Mouse (Mus musculus) left cerebral cortex, adult 8-10 months (tissue): ENCODE measurements at regions not wholly inside any gene's neighbourhood (a gene's known extent, or its start where the extent isn't known, plus 50 kb on each side); places are given as distances from the start of the nearest gene placed in this dataset.

Experiments used
- DNase-seq, 2 experiments: peaks; one replicate each; pipeline ENCODE4 v3.0.0; 2022; ENCODE audit warnings: low spot score in 2 of 2

DNA sequence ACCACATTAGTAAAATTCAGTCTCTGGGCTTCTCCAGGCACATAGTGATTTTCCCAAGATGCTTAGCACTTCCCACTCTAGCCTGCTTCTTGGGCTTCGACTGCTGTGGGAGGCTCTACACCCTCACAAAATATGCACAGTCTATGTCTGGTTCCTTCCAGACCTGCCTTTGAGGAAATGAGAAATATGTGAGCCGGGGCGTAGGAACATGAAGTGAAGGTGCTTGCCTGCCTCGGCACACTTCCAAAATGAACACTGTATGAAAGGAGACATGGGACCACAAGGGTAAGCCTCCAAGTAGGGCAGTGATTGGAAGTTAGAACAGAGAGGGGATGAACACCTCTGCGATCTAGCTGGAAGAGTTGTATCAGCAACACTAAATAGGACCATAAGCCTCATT is 54.5 kb downstream of the Gm10260 start:
- peak; percentile 29 to 86 for DNase-seq

DNA sequence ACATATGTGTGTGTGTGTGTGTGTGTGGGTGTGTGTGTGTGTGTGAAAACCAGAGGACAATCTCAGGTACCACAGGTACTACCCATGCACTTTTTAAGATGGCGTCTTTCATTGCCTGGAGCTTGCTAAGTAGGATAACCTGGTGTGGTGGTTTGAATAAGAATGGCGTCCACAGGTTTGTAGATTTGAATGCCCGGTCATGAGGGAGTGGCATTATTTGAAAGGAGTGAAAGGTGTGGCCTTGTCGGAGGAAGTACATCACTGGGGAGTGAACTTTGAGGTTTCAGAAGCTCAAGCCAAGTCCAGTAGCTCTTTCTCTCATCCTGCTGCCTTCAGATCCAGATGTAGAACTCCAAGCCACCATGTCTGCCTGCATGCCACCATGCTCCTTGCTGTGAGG is 55.9 kb downstream of the Gm10260 start:
- DNase-seq, result no peak

DNA sequence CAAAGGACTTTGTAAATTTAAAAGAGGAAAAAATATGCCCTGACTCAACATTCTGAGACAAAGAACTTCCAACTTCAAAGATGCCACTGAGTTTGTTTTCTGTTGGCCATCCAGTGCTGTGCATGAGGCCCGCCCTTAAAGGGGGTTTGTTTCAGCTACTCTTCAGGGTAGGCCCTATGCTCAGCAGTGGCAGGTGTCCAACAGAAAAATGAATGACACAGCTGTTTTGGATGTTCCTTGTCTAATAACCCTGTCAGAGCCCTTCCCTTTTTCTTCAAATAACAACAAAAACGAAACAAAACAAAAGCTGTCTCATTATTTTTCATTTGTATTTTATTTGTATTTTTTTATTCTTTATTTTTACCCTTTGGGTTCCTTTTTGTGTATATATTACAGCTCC is 61.5 kb downstream of the Gm10260 start:
- DNase-seq, result no peak

DNA sequence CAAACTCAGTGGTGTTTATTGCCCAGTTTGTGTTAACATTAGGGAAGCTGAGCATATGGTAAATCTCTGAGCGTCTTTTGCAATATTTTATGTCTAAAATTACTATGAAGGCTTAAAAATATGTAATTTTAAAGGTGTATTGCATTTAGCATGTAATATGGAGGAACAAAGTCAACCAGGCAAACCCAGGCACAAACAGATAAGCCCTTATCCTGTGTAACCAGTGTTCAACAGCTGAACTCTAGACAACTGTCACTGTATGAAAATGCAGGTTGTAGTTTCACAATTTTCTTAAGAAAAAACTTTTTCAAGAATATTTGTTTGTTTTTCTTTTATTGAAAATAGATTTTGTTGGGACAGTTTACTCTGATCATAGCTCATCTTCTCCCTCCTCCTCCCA is 62.1 kb downstream of the Gm10260 start:
- DNase-seq, result no peak

DNA sequence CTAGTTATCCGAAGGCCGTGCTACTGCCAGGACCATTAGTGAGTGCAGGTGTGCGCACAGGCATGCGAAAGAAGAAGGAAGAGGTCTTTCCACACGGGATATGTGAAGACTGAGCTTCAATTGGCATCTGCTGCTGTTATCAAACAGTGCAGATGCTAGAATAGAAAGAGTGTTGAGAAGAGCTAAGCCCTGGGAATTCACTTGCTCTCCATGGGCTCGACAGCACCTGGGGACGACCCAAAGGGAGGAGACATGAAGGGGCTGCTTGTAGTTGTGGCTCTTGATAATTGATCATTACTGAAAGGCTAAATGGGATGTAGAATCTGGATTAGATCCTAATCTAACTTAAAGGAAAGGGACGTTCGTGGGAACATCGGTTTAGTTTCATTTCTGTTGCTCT is 63.2 kb downstream of the Gm10260 start:
- DNase-seq, result no peak

DNA sequence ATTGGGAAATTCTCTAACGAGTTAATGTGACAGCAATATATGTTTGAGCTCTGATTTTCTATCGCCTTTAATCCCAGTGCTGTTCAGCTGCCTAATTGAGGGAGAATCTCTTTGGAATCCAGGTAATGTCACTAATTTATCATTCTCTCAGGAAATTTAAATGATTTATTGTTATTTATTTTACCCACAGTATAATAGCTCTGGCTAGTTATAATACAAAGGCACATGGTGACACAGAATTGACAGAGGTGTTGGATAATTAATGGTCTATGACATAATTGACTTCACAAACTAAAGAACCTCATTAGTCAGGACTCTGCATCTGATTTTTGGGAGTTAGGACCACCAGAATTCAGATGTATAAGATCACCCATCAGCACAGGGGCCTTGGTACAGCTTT is 65.4 kb downstream of the Gm10260 start:
- no peak for DNase-seq

DNA sequence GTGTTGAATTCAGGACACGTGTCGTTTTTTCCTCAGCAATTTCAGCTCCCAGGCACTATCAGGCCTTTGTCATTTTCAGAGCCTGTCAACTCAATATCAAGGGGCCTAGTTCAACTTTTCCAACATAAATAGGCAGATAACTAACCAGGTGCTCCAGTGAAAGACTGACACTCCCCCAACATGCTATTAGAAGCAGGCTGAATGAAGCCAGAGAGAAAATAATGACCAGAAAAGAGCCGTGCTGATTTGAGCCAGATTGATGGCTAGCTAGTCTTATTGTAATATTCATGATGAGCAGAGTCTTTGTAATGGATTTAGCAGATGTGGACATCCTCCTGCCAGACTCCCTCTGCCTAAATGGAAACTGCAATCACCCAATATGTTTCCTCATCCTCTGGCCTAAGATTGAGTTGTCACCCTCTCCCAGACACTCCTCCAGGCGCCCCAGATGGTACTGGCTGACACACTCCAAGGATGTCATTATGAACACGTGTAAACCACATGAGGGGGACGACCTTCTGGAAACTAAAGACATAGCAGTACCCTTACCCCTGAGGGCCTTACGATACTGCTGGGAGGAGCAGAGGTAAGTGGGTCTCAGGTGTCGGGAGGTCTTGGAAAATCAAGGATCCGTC is 66.0 kb downstream of the Gm10260 start:
- DNase-seq, result no peak

DNA sequence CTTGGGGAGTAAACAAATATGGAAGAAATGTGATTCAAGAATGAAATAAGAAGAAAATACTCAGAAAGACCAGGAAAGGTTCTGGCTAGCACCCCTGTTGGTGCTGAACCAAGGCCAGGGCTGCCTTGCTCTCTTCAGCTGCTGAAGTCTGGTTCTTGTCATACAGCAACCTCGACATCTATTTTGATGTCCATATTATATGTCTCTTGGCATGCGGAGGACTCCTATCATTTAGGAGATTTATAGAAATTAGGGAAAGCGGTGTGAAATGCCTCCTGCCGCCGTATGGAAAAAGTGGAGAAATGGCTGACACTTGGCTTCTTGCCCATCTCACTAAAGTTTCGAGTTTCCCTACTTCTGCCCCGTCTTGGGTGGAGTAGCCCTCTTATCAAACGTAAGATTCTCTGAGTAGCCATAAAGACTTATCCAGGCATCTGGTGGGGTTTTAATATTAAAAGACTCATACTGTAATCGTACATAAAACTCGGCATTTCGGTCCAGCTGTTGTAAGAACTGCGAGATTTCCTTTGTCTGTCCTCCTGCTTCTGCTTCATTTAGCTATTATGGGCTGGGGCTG is 72.0 kb downstream of the Gm10260 start:
- no peak for DNase-seq

DNA sequence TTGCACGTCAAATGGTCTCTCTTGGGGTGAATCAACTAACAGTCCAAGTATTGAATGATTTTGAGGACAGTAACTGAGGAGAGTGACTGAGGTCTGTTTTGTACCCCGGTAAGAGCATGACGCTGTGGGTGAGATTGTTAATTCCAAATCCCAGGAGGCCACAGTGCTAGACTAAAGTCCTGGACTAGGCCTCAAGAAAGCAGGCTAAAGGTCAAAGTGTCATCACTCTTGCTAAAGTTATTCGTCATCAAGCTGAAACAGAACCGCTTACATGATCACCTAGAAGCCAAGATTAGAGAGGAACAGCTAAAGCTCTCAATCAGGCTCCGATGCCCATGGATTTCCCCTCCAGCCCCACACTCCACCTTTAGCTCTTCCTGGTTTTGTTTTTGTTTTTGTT is 76.6 kb downstream of the Gm10260 start:
- DNase-seq, result no peak

DNA sequence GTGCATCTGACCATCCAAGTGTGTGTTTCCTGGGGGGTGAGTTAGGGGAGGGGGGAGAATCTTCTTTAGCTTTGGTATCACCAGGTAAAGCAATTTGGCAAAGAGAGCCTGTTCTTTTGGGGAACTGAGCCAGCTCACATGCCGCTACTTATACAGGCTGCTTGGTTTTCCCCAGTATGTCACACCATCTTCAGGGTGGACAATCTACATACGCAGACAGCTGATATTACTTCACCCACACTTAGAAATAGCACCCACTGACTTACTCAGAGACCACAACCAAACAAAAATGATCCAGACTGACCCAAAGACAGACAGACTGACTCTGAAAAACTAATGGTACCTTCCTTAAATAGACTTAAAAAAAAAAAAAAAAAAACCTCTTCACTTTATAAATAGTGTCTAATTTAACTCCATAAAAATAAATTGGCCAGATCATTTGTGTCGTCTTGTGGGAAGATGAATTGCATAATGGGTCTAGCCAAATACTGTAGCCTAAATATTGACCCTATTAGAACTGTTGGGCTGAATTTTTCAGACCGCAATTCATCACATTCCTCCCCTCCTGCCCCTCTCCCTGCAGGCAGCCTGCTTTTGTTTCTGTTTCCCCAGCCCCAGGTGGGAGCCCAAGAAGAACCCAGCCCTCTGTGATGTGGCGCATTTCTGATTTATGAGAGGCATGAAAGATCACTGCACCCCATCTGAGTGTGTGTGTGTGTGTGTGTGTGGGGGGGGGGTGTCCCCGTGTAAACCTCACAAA is 79.0 kb downstream of the Gm10260 start:
- no peak for DNase-seq

DNA sequence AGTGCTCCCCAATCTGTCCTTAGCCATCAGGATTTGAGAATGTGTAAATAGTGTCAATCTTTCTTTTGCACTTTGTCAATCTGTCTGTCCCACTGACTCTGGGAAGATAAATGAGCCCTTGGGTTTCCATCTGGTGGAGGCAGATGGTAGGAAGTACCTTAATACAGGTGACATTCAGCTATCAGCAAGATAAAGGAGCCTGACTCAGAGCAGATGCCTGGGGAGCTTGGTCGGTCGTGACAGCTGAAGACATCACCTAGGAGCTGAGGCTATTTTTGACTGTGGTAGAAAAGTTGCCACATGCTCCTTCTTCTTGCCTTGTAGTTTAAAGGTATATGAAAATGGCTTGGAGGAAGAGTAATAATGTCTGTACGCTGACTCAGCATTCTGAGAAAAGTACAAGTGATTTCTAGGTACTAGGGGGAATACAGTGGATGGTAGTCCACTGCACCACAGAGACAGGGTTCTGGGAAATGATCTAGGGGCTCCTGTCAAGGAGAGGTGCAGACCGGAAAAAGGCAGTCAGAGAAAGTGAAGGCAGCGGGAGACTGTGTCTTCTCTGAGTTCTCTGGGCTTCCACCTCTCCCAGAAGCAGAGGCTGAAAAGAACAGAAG is 80.0 kb downstream of the Gm10260 start:
- peak in 1 of 2 experiments; percentile 36 for DNase-seq

DNA sequence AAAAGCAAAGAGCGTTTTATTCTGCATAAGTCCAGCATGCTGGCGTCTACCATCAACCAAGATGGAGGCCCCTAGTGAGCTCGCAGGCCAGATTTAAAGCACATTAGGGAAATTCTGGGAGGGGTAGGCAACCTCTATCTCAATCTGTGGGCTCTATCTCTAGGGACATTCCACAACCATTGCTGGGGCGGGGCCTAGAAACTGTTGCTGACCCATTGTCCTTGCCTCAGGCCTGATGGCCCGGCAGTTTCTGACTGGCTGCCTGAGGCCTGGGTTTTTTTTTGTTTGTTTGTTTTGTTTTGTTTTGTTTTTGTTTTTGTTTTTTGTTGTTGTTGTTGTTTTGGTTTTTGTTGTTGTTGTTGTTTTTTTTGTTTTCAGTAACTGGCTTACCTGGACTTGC is 81.4 kb downstream of the Gm10260 start:
- DNase-seq, result no peak

DNA sequence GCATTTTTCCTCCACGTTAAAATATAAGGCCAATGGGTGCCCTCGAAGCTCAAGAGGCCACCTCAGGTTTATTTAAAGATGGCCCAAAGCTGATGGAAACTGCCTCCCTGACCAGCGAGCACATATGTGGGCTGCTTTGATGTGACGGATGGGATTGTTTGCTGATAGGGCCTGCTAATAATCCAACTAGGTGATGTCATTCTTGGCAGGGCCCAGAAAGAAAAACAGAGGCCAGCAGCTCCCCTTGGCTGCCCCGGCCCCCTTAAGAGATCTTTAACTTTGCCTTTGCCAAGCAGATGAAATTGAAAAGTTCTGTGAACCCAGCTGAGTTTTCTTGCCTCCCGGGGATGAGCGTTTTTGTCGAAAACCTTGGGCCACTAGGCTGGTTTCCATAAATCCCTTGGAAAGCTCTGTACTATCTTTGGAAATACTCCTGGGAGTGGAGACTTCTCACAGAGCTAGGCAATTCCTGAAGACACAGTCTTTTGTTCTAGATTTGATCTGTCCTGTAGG is 83.8 kb downstream of the Gm10260 start:
- no peak for DNase-seq

DNA sequence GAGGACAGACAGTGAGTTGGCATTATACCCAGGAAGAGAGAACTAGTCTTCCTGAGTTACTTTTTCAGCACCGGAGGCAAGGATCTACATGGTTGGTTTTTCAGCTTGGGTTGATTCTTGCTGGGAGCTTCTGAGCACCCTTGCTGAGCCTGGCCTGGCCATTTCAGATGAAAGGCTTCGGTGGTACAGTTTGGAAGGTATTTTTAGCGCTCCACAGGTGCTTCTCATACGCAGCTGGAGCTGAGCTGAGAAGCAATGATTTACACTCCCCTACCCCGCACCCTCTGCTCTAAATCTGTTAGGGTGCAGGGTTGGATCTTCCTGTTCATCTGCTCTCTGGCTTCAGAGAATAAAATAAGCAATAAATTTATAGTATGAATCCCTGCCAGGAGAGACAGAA is 87.3 kb downstream of the Gm10260 start:
- DNase-seq, result no peak

DNA sequence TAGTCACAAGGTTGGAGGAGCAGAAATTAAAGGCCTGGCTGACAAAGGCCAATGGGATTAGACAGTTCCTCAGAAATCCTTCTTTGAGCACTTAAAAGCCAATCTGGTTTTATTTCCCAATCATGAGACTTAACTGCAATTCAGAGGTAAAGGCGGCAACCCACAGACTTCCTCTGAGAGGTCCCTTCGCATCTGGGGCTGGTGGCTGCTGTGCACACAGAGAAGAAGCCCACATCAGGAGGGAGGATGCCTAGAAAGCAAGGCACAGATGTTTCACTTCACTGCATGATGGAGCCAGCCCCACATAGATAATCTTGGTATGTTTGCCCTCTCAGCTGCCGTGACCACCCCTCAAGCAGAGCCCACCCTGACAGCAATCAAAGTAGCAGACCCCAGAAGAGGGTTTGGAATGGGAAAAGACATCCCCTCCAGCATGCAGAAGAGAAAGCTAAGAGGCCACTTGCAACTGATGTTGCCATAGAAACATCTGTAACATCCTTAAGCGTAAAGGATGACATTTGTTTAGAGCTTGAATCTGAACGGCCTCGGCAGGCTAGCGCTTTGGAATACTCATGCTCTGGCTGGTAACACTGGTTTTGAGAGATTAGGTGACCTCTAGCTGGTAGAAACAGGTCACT is 88.3 kb downstream of the Gm10260 start:
- no peak for DNase-seq

DNA sequence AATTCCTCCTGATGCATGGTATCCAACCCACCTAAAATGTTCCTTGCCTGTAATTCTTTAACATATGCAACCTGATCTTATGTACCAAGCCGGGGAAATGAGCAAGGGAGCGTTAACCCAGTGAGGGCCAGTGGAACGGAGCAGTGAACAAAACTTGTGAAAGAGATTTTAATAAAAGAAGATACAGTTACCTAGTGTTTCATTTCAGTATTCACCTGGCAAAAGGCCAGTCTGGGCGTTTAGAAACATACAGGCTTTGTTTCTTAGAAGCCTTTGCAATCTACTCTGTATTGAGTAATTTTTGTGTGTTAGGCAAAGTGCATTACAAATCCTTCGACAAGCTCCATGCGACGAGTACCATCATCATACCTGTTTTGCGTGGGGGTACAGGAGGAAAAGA is 91.1 kb downstream of the Gm10260 start:
- DNase-seq, result no peak

DNA sequence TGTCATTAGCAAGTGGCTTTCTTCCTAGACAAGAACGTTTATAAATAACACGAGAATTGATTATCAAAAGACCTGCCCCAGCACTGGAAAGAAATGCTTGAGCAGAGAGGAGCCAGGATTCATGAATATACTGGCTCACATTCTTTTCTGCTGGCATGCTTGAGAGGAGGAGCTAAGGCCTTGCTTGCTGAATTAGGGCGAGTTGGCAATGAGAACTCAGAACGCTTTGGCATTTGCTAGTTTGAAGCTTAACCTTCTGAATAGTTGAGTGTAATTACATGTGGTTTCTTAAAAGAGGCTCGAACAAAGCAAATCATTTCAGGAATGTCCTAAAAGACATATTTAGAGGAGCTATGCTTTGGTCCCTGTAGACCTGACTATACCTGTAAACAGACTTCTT is 91.5 kb downstream of the Gm10260 start:
- no peak for DNase-seq

DNA sequence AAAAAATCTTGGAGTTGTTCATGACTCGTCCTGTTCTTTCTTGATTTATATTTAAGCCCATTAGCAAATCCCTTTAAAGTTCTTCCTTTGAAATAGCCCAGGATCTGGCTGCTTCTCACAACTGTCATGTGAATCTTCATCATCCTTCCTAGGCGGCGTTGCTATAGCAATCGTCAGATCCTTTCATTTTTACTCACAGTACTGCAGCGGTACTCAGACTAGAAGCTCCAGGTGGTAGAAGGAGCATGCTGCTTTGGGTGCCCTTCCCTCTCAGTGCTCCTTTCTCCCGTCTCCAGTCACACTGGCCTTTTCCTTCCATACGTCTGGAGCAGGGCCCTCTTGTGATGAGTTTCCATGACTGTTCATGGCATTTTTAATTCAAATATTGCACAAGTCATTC is 93.1 kb downstream of the Gm10260 start:
- peak in 1 of 2 experiments; percentile 63 for DNase-seq

DNA sequence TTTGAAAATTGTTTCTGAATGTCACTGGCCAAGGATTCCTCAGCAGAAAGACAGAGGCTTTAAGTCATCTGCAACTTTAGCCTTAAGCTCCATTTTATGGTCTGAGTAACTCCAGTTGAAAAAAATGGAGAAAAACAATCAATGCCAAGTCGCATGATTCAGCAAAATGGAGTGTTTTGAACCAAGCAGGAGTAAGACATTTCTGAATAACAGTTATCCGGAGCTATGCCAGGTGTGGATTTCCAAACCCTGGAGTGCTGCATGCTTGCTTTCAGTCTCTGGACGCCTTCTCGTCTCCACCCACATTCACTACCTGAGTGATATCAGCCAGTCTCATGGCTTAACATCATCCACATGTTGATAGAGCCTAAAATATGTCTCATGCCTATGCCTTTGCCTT is 93.7 kb downstream of the Gm10260 start:
- no peak for DNase-seq

DNA sequence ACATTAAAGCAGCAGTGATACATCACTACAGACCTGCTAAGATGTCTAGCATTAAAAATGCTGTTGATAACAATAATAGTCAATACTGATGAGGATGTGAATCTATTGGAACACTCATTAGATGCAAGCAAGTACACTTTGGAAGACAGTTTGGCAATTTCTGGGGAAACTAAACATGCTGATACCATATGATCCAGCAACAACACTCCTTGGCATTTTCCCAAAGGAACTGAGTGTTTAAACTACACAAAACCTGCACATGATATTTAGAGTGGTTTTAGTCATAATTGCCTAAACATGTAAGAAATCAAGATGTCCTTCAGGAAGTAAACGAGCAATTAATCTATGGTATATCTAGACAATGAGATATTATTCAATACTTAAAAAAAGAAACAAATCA is 95.2 kb downstream of the Gm10260 start:
- no peak for DNase-seq

DNA sequence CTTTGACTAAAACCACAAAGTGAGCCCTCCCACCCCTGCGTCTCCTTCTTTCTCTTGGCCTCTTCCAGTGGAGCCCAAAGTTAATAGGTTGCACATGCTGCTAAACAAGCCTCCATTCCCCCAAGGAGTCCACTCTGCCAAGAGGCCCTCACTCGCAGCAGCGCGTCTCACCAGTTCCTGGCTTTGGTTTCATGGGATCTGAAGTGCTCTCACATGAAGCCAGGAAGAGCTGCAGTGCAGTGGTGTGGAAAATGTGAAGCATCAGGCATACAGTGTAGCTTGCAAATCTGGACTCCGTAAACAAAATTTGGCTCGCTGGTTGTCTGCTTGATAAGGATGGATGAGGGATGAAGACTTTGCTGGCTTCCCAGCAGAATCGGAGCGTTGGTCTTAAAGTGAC is 97.7 kb downstream of the Gm10260 start:
- no peak for DNase-seq

DNA sequence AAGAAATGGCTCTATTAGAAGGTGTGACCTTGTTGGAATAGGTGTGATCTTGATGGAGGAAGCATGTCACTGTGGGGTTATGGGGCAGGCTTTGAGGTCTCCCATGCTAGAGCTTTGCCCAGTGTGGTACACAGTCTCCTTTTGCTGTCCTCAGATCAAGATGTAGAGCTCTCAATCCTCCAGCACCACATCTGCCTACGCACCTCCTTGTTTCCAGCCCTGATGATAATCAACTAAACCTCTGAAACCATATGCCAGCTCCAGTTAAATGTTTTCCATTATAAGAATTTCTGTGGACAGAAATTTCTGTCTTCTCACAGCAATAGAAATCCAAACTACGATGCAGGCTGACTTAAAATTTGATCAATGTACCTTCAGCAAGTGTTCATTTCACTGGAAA is 103.8 kb downstream of the Gm10260 start:
- no peak for DNase-seq
